In genomic region chr14:55644261-55644888, GRCm38 (mm10) we compare ENCODE assay signal across 8 mouse cellular contexts. TPM values are rescaled to one million over a fixed set of nuclear protein-coding genes. Genes with fewer than 3 reads are reported as not detected.
DNase-seq lines count a peak whose midpoint lies in the region; ATAC-seq and TF ChIP-seq lines count a peak whose summit lies in the region.

No protein-coding gene starts in this region.

- H3K9me3 ChIP-seq in heart, postnatal 0 days (replicated peaks; ENCODE audit: control insufficient read depth, low read length), result no peaks in the 10 kb centered on the region
- H3K9me3 ChIP-seq in limb, embryonic 14.5 days (ENCODE audit: control insufficient read depth, low read length), result no peaks in the 10 kb centered on the region
- no peaks in the 10 kb centered on the region for H3K9me3 ChIP-seq in neural tube, embryonic 14.5 days (ENCODE audit: control insufficient read depth, low read length)

- H3K4me1 ChIP-seq in heart, postnatal 0 days (ENCODE audit: control insufficient read depth, insufficient read depth), result peaks cover 17% of the 10 kb centered on the region
- peaks cover 13% of the 10 kb centered on the region for H3K4me1 ChIP-seq in limb, embryonic 14.5 days (ENCODE audit: control insufficient read depth, insufficient read depth, low read length)
- peaks cover 14% of the 10 kb centered on the region; the same call in 1 of the 2 replicates for H3K4me1 ChIP-seq in neural tube, embryonic 14.5 days (ENCODE audit: control insufficient read depth, insufficient read depth, low read length)

- H3K4me2 ChIP-seq in heart, postnatal 0 days (ENCODE audit: low read depth, low read length), result peak overlapping the region; percentile 96
- peak overlapping the region; percentile 81 for H3K4me2 ChIP-seq in limb, embryonic 14.5 days (replicated peaks; ENCODE audit: low read depth, low read length, severe bottlenecking)
- H3K4me2 ChIP-seq in neural tube, embryonic 14.5 days (ENCODE audit: low read depth, low read length), result peak overlapping the region; percentile 81

- peak; percentile 27 to 28 for DNase-seq in heart, adult 18-20 months
- DNase-seq in heart, adult 9 months (ENCODE audit: low spot score in 2 of 2), result no peak
- DNase-seq in embryo, embryonic 10 days (ENCODE audit: low spot score), result peak; percentile 24
- peak; percentile 26 for DNase-seq in heart, postnatal 0 days (ENCODE audit: low spot score)
- DNase-seq in limb, embryonic 14.5 days (ENCODE audit: low spot score), result no peak
- DNase-seq in retina, postnatal 1 day, result no peak

- peaks cover 32% of the 10 kb centered on the region for H3K36me3 ChIP-seq in heart, postnatal 0 days (replicated peaks; ENCODE audit: control insufficient read depth, insufficient read depth, low read length)
- peaks cover 29% of the 10 kb centered on the region for H3K36me3 ChIP-seq in limb, embryonic 14.5 days (ENCODE audit: control insufficient read depth, insufficient read depth, low read length)
- H3K36me3 ChIP-seq in neural tube, embryonic 14.5 days (ENCODE audit: control insufficient read depth, insufficient read depth, low read length), result peaks cover 10% of the 10 kb centered on the region; the same call in 1 of the 2 replicates

- H3K4me3 ChIP-seq in heart, postnatal 0 days (ENCODE audit: low read depth, low read length), result peak overlapping the region; percentile 98
- peak overlapping the region; percentile 77 for H3K4me3 ChIP-seq in limb, embryonic 14.5 days (replicated peaks; ENCODE audit: low read length)
- peak overlapping the region; percentile 95 for H3K4me3 ChIP-seq in neural tube, embryonic 14.5 days (ENCODE audit: low read depth, low read length)

- ATAC-seq in heart, postnatal 0 days (ENCODE audit: insufficient read depth, low read depth), result no peak
- ATAC-seq in limb, embryonic 14.5 days (ENCODE audit: low FRiP score, low read depth), result no peak
- ATAC-seq in neural tube, embryonic 14.5 days (ENCODE audit: low read depth), result no peak
- ATAC-seq in cerebellum, adult (ENCODE audit: insufficient number of reproducible peaks, low FRiP score, low TSS enrichment), result no peak

- TF ChIP-seq EP300 in heart, postnatal 0 days (IDR thresholded peaks at IDR 0.05; ENCODE audit: low read depth), result no peak

- no peak for TF ChIP-seq POLR2A in limb, embryonic 14.5 days (IDR thresholded peaks at IDR 0.05; ENCODE audit: borderline replicate concordance, extremely low read depth, insufficient read depth, insufficient read length)

- whole genome bisulfite sequencing in heart, postnatal 0 days, result 15% methylated on average over 17 of the region's 17 CpGs
- 33% methylated on average over 17 of the region's 17 CpGs for WGBS in limb, embryonic 14.5 days
- 30% methylated on average over 17 of the region's 17 CpGs for WGBS in neural tube, embryonic 14.5 days

- H3K27me3 ChIP-seq in heart, postnatal 0 days (ENCODE audit: control insufficient read depth, insufficient read depth, low read length), result no peaks in the 10 kb centered on the region
- no peaks in the 10 kb centered on the region for H3K27me3 ChIP-seq in limb, embryonic 14.5 days (ENCODE audit: control insufficient read depth, insufficient read depth, low read length)
- no peaks in the 10 kb centered on the region for H3K27me3 ChIP-seq in neural tube, embryonic 14.5 days (ENCODE audit: control insufficient read depth, insufficient read depth, low read length)

- H3K27ac ChIP-seq in heart, postnatal 0 days (ENCODE audit: low read depth), result peak overlapping the region; percentile 98
- H3K27ac ChIP-seq in limb, embryonic 14.5 days (replicated peaks; ENCODE audit: low read depth, low read length), result no peak overlapping the region
- no peak overlapping the region for H3K27ac ChIP-seq in neural tube, embryonic 14.5 days (ENCODE audit: low read depth, low read length)

- H3K9ac ChIP-seq in heart, postnatal 0 days (replicated peaks; ENCODE audit: low read depth, low read length), result peak overlapping the region; percentile 86
- peak overlapping the region; percentile 91 for H3K9ac ChIP-seq in limb, embryonic 14.5 days (ENCODE audit: low read depth, low read length, severe bottlenecking)
- H3K9ac ChIP-seq in neural tube, embryonic 14.5 days (replicated peaks; ENCODE audit: low read depth, low read length), result peak overlapping the region; percentile 92; the same call in 1 of the 2 replicates

- TF ChIP-seq CTCF in heart, postnatal 0 days (IDR thresholded peaks at IDR 0.05; ENCODE audit: low read depth), result no peak

RNA-seq across cellular contexts. Expression of gene Tm9sf1, which starts 0.8 kb away (rescaled TPM):
- total RNA-seq in heart, adult 18-20 months (2021), result 10 to 100 TPM; 39.7 to 42.3 TPM
- total RNA-seq in heart, postnatal 0 days (2014; rRNA removed; ENCODE audit: low replicate concordance), result 62.8 and 83.3 TPM in 2 replicates
- polyA plus RNA-seq in heart, postnatal 0 days (2015; fragmentation: Nextera tagmentation; extraction: Ambion mirVana), result 62.7 and 67.4 TPM in 2 replicates
- polyA plus RNA-seq in limb, embryonic 14.5 days (2012; rRNA removed), result 92.3 and 128 TPM in 2 replicates
- 111 and 116 TPM in 2 replicates for polyA plus RNA-seq in limb, embryonic 14.5 days (2014; fragmentation: Nextera tagmentation; extraction: Ambion mirVana)
- 55.9 and 66.9 TPM in 2 replicates for polyA plus RNA-seq in neural tube, embryonic 14.5 days (2014; fragmentation: Nextera tagmentation; extraction: Ambion mirVana)

RNA-seq across cellular contexts. Expression of gene Tssk4, which starts 5.6 kb away (rescaled TPM):
- total RNA-seq in heart, adult 18-20 months (2021), result under 1 TPM; 0.42 to 0.54 TPM
- total RNA-seq in heart, postnatal 0 days (2014; rRNA removed; ENCODE audit: low replicate concordance), result 0.12 TPM in 1 of 2 replicates, not detected in the other
- polyA plus RNA-seq in heart, postnatal 0 days (2015; fragmentation: Nextera tagmentation; extraction: Ambion mirVana), result 0.25 and 0.31 TPM in 2 replicates
- polyA plus RNA-seq in limb, embryonic 14.5 days (2012; rRNA removed), result 2.9 and 3.3 TPM in 2 replicates
- polyA plus RNA-seq in limb, embryonic 14.5 days (2014; fragmentation: Nextera tagmentation; extraction: Ambion mirVana), result 1.2 and 1.4 TPM in 2 replicates
- 0.24 TPM in 1 of 2 replicates, not detected in the other for polyA plus RNA-seq in neural tube, embryonic 14.5 days (2014; fragmentation: Nextera tagmentation; extraction: Ambion mirVana)

RNA-seq across cellular contexts. Expression of gene Gm49378, which starts 6.7 kb away (rescaled TPM):
- total RNA-seq in heart, adult 18-20 months (2021), result 1 to 10 TPM; 1.4 to 2.3 TPM
- total RNA-seq in heart, postnatal 0 days (2014; rRNA removed; ENCODE audit: low replicate concordance), result 0.15 and 6.9 TPM in 2 replicates
- polyA plus RNA-seq in heart, postnatal 0 days (2015; fragmentation: Nextera tagmentation; extraction: Ambion mirVana), result 1.1 and 1.2 TPM in 2 replicates
- polyA plus RNA-seq in limb, embryonic 14.5 days (2012; rRNA removed), result 6.8 and 12.2 TPM in 2 replicates
- polyA plus RNA-seq in limb, embryonic 14.5 days (2014; fragmentation: Nextera tagmentation; extraction: Ambion mirVana), result 1.5 and 3.7 TPM in 2 replicates
- 2.9 TPM in 2 replicates for polyA plus RNA-seq in neural tube, embryonic 14.5 days (2014; fragmentation: Nextera tagmentation; extraction: Ambion mirVana)

RNA-seq across cellular contexts. Expression of gene Ipo4, which starts 8.6 kb away (rescaled TPM):
- 10 to 100 TPM; 51.3 to 64.8 TPM for total RNA-seq in heart, adult 18-20 months (2021)
- total RNA-seq in heart, postnatal 0 days (2014; rRNA removed; ENCODE audit: low replicate concordance), result 34.9 and 49.8 TPM in 2 replicates
- polyA plus RNA-seq in heart, postnatal 0 days (2015; fragmentation: Nextera tagmentation; extraction: Ambion mirVana), result 32.0 and 37.6 TPM in 2 replicates
- 185 and 239 TPM in 2 replicates for polyA plus RNA-seq in limb, embryonic 14.5 days (2012; rRNA removed)
- polyA plus RNA-seq in limb, embryonic 14.5 days (2014; fragmentation: Nextera tagmentation; extraction: Ambion mirVana), result 131 and 133 TPM in 2 replicates
- 109 and 110 TPM in 2 replicates for polyA plus RNA-seq in neural tube, embryonic 14.5 days (2014; fragmentation: Nextera tagmentation; extraction: Ambion mirVana)

RNA-seq across cellular contexts. Expression of gene Mdp1, which starts 15.9 kb away (rescaled TPM):
- total RNA-seq in heart, adult 18-20 months (2021), result 10 to 100 TPM; 47.1 to 58.8 TPM
- total RNA-seq in heart, postnatal 0 days (2014; rRNA removed; ENCODE audit: low replicate concordance), result 62.4 and 66.0 TPM in 2 replicates
- polyA plus RNA-seq in heart, postnatal 0 days (2015; fragmentation: Nextera tagmentation; extraction: Ambion mirVana), result 98.6 and 104 TPM in 2 replicates
- 47.4 and 49.7 TPM in 2 replicates for polyA plus RNA-seq in limb, embryonic 14.5 days (2012; rRNA removed)
- 53.7 and 59.1 TPM in 2 replicates for polyA plus RNA-seq in limb, embryonic 14.5 days (2014; fragmentation: Nextera tagmentation; extraction: Ambion mirVana)
- 69.0 and 75.5 TPM in 2 replicates for polyA plus RNA-seq in neural tube, embryonic 14.5 days (2014; fragmentation: Nextera tagmentation; extraction: Ambion mirVana)

Comparison
In these comparisons a context has a peak if more than half of its experiments do, and no peak if none do; other contexts are left out.
1. DNase-seq: peak in heart, adult 18-20 months (2 of 2), embryo, embryonic 10 days (single experiment) and heart, postnatal 0 days (single experiment); none in heart, adult 9 months (0 of 2), limb, embryonic 14.5 days (single experiment) and retina, postnatal 1 day (single experiment).
2. Peak in every context shown above with its lines, with median percentiles within 50 percentile points of each other: H3K4me2 ChIP-seq, H3K4me3 ChIP-seq and H3K9ac ChIP-seq.